Mouse (Mus musculus) central nervous system, embryonic 18 days (tissue): ENCODE data around the gene Gpr150. TPM values are rescaled to one million over a fixed set of nuclear protein-coding genes. Genes with fewer than 3 reads are reported as not detected.

Experiments
- polyA plus RNA-seq: library from polyadenylated mRNA; depleted of rRNA; stranded (reverse); fragments of >200 nt; gene quantifications from 2 replicates; pipeline ENCODE4 v1.2.3, GENCODE M21; 2012; rRNA removed

Gpr150 gene
- polyA plus RNA-seq, result 2.5 and 2.8 TPM in 2 replicates

GRCm38 (mm10) chr13:76056896-76057266, at the start of gene Gpr150:
Gene Gpr150 (minus strand): TSS chr13:76056996.

GRCm38 (mm10) chr13:76098493-76099303, 41.9 kb upstream of the Gpr150 start, which contains the start of the genes Arsk and Ttc37:
Gene Arsk (minus strand): TSS chr13:76098660.
Gene Ttc37 (plus strand): TSS chr13:76098734.

GRCm38 (mm10) chr13:76017974-76018843, 38.6 kb downstream of the Gpr150 start, which contains the start of gene Rfesd:
Gene Rfesd (minus strand): TSS chr13:76018719.

Other genes with a start within 250 kb of the Gpr150 start
- gene Glrx, start 217.1 kb downstream of the Gpr150 start, polyA plus RNA-seq, result 40.8 and 46.8 TPM in 2 replicates
- gene Rhobtb3, start 113.1 kb downstream of the Gpr150 start, polyA plus RNA-seq, result 19.2 and 19.3 TPM in 2 replicates
- gene Spata9, start 89.8 kb downstream of the Gpr150 start, polyA plus RNA-seq, result 1.3 and 1.7 TPM in 2 replicates
- 12.4 and 12.7 TPM in 2 replicates for gene Rfesd, start 38.3 kb downstream of the Gpr150 start, polyA plus RNA-seq
- gene Arsk, start 41.7 kb upstream of the Gpr150 start, polyA plus RNA-seq, result 3.5 and 3.6 TPM in 2 replicates
- 14.1 and 14.2 TPM in 2 replicates for gene Ttc37, start 41.7 kb upstream of the Gpr150 start, polyA plus RNA-seq
- gene Fam81b, start 248.1 kb upstream of the Gpr150 start, polyA plus RNA-seq, result 0.05 and 0.15 TPM in 2 replicates